Mouse (Mus musculus) olfactory bulb, adult 2 months (tissue): ENCODE measurements around the gene Sfpq.

Experiments used
- CTCF ChIP-seq: fragments of 200-500 bp; IDR thresholded peaks from 2 replicates; pipeline ENCODE4 v1.5.1; 2012; ENCODE audit warnings: low read depth, mild to moderate bottlenecking, low read length, moderate library complexity; ENCODE audit not compliant: insufficient read depth
- POLR2A ChIP-seq: fragments of 200-500 bp; IDR thresholded peaks from 2 replicates; pipeline ENCODE4 v1.6.1; 2012; ENCODE audit warnings: mild to moderate bottlenecking, low read depth, low read length, moderate library complexity; ENCODE audit not compliant: insufficient read depth

- TF ChIP-seq CTCF (no peak), POLR2A (no peak)
Observed at GRCm38 (mm10) chr4:127016366-127016765, 4.8 kb upstream of the Sfpq start.
